Mouse (Mus musculus): ENCODE measurements around the gene Slc41a3.
"Not testable (repeated sequence)": the region's sequence is repeated elsewhere in the genome, so short reads cannot be mapped to it uniquely, and the experiment has no call there.

Gene Slc41a3

DNA sequence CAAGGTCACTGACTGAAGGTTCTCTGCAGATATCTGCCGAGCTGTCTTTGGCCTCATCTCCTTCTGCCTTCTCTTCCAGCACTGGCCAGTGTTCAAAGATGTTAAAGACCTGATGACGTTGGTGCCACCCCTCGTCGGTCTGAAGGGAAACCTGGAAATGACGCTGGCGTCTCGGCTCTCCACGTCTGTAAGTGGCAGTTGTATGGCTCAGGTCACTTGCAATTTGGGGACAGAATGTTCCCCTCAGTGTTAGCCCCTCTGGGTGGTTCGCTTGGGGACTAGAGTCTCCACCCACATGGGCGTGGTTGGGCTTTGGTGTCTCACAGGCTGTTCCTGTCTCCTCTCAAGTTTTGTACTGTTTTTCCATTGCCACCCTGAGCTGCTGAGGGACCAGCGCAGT lies 20.2 kb downstream of the Slc41a3 start:
- peak; percentile 80 for DNase-seq (ENCODE audit: low spot score)

DNA sequence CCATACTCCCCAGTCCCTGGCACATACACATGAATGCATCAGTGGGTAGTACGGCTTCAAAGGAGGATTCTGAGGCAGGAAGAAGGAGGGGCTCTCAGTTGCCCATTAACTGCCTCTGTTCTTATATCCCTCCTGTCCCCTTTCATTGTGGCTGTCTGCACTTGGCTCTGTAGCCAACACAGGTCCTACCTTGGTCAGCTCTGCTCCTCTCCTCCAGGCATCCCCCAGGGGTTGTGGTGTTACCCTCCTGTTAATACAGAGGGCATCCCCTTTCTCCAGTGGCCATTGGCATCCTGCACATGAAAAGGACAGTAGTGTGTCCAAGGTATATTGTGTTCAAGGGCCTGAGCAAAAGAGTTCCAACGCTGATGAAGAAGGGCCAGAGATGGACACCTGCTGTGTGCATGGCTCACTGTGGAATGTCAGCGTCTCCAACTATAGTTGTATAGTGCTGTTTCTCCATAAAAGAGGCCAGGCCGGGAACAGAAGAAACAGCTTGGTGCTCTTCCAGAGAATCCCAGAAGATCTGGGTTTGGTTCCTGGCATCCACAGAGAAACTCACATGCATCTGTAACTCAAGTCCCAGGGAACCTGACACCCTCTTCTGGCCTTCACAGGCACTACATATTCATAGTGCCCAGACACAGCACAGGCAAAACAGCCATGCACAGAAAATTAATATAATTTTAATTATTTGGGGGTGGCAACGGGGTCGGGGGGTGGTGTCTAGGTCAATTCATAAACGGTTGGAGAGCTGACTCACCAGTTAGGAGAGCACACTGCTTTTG lies 20.9 kb downstream of the Slc41a3 start:
- peak; percentile 34 for DNase-seq (ENCODE audit: low spot score)

DNA sequence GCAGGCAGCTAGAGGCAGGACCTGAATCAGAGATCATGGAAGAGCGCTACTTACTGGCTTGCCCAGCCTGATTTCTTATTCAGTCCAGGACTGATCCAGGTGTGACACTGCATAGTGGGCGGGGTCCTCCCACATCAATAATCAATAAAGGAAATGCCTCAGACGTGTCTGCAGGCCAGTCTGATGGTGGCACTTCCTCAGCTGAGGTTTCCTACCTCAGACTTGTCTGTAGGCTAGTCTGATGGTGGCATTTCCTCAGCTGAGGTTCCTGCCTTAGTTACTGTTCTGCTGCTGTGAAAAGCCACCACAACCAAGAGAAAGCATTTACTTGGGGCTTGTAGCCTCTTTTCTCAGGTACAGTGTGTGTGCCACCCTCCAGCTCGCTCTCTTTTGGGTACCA lies 23.0 kb downstream of the Slc41a3 start:
- no peak for DNase-seq (ENCODE audit: low spot score)

DNA sequence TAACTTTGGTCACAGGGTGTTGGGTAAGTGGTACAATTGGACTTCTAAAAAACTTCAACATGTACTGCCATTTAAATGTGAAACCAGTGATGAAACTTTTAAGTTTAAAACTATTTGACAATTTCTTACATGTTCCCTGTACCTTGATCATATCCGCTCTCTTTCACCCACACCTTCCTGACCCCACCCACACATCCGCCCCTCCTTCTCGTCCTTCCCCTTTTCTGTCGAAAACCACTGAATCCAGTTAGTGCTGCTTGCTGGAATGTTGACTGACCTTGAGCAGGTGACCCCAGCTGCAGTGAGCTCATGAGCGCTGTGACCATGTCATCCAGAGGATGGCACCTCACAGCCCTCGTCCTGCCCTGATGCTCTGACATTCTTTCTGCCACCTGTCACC lies 25.0 kb downstream of the Slc41a3 start:
- DNase-seq (ENCODE audit: low spot score), result no peak

- no peak for DNase-seq (ENCODE audit: low spot score)
These were observed 25.9 kb downstream of the Slc41a3 start for GRCm38 (mm10) chr6:90630427-90630826.

- DNase-seq (ENCODE audit: low spot score), result not testable (repeated sequence)
These were observed 28.0 kb downstream of the Slc41a3 start for GRCm38 (mm10) chr6:90632526-90632925.

GRCm38 (mm10) chr6:90635081-90635480 lies 30.6 kb downstream of the Slc41a3 start:
- DNase-seq (ENCODE audit: low spot score), result no peak

DNA sequence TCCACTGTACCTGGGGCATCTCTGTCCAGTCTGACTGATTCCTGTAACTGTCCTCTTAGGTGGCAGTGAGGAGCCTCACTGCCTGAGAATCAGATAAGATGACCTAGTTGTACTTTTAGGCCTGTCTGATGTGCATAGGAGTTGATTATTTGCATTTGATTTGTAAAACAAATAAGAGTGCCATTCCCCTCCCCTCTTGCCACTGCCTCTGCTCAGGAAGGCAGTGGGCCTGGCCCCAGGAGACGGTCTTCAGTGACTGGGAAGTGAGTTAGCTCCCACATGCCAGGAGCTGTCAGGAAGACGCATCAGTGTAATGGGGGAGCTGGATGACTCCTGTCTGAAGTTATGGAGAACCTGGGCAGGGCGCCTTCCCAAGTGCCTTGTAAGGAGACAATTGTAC lies 31.1 kb downstream of the Slc41a3 start:
- no peak for DNase-seq (ENCODE audit: low spot score)

DNA sequence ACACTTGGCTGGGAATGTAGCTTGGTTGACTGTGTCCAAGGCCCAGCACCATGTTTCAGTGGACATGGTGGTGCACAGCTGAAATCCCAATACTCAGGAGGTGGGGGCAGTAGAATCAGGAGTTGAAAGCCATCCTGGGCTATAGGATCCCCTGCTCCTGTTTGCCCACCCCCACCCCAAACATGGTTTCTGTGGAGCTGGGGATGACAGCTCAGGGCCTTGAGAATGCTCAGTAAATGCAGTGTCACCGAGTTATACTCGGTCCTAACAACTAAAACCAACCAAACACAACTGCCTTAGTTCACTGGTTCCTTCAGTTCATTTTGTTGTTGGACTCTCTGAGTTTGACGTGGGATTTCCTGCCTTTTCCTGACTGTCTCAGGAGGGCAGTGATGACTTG lies 38.5 kb downstream of the Slc41a3 start:
- no peak for DNase-seq (ENCODE audit: low spot score)

GRCm38 (mm10) chr6:90644965-90645364 lies 40.4 kb downstream of the Slc41a3 start:
- no peak for DNase-seq (ENCODE audit: low spot score)

- no peak for DNase-seq (ENCODE audit: low spot score)
These were observed 43.9 kb downstream of the Slc41a3 start for GRCm38 (mm10) chr6:90648391-90648790.

GRCm38 (mm10) chr6:90649279-90649678 lies 44.8 kb downstream of the Slc41a3 start:
- DNase-seq (ENCODE audit: low spot score), result no peak

DNA sequence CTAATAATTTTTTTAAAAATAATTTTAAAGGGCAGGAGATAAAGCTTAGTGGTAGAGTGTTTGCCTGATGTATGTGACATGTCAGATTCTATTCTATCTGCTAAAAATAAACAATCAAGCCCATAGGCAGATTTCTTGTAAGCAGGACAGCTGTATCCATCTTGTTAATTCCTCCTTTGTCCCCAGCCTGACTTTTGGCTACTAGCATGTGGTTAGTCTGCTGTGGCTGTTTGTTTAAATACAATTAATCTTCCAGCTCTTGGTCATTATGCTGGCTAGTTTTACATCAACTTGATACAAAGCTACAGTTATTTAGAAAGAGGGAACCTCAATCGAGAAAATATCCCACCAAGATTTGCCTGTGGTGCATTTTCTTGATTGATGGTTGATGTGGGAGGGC lies 46.1 kb downstream of the Slc41a3 start:
- DNase-seq (ENCODE audit: low spot score), result no peak

DNA sequence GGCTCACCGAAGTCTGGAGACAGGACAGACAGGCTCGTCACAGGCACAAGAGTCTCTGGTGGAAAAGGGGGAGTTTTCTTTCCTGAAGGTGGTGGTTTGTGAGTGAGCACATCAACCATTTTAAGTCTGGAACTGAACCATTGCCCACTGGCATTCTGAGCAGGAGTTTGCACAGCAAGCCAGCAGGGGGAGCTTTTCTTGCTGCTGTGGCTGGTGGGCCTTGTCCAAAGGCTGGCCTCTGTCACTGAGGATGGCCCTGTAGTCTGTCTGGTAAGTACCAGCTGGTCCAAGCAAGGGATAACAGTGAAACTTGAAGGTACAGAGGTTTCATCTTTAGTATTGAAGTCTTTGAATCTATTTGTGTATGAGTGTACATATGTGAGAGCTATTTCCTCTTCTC lies 49.2 kb downstream of the Slc41a3 start:
- peak; percentile 32 for DNase-seq (ENCODE audit: low spot score)

GRCm38 (mm10) chr6:90656344-90656850 lies 51.9 kb downstream of the Slc41a3 start:
- DNase-seq (ENCODE audit: low spot score), result peak; percentile 36

- peak; percentile 64 for DNase-seq (ENCODE audit: low spot score)
These were observed 55.4 kb downstream of the Slc41a3 start for GRCm38 (mm10) chr6:90659913-90660312.

DNA sequence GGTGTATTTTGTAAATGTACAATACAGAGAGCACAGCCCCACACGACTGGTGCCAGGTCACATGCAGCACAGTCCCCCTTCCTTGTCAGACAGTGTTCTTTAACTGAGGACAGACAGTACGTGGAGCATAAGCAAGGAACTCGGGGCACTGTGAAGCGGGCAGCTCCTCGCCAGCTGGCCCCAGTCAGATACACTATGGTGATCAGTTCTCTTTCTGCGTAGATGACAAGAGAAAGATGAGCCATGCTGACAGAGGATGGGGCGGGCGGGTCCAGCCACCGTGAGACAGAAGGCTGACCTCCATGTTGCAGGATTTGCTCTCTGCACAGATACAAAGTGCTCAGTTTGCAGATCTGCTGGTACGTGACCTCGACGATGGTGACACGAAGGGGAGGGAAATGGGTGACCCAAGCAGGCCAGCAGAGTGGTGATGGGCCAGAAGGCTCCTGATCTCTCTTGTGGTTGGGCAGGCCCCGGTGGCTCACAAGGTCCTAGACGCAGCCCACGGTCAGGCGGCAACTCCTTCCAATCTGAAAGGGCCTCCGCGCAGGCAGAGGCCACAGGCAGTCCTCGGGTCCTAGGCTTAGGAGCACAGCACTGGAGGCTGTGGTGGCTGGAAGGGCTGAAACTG lies 56.0 kb downstream of the Slc41a3 start:
- no peak for DNase-seq (ENCODE audit: low spot score)

- DNase-seq (ENCODE audit: low spot score), result no peak
These were observed 56.5 kb downstream of the Slc41a3 start for GRCm38 (mm10) chr6:90661029-90661399.

DNA sequence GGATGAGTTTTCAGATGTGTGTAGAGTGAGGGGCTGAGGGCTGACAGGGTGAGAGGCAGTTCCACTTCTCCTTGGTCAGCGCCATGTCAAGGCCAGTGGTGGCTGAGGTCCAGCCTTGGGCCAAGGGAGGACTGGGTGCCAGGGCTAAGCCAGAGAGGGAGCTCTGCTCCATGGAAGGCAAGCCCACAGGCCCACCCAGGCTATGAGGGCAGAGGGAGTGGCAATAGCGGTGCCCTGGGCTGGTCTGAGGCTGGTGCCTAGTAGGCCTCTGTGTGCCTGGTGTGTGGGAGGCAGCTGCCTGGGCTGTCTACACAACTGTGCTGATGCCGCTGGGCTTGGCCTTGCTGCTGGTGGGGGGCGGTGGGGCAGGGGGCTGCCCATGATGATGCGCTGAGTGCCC lies 57.6 kb downstream of the Slc41a3 start:
- no peak for DNase-seq (ENCODE audit: low spot score)

DNA sequence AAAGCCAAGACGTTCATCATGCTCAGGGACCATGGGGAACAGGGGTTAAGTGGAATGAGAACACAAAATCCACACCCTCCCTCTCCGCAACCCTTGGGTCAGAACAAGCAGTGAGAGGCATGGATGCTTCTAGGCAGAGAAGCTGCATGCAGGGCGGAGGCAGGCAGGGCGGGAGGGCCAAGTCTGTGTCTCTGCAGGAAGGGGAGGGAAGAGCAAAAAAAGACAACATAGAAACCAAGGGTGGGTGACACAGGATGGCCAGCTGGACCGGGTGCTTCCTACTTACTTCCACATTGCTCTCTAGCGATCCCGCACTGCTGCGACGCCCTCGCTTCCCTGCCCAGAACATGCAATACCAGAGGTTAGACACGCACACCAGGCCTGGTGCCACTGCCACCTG lies 59.2 kb downstream of the Slc41a3 start:
- no peak for DNase-seq (ENCODE audit: low spot score)

DNA sequence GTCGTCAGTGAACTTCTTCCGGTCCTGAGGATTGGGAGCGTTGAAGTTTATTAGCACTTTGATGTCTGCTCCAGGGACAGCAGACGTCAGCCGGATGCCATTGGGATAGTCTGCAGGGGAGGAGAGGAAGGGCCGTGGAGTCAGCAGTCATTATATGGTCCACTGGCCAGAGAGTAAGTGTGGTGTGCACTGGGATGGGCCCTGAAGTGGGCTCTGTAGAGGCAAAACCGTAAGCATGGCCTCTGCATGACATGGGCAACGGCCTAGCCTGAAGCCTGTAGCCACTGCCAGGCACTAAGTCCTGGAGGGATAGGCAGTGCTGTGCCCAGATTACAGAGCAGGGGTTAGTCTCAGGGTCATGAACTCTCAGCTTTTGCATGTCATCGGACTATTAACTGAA lies 64.2 kb downstream of the Slc41a3 start:
- DNase-seq (ENCODE audit: low spot score), result no peak

GRCm38 (mm10) chr6:90678759-90679158 lies 74.2 kb downstream of the Slc41a3 start:
- DNase-seq (ENCODE audit: low spot score), result no peak

DNA sequence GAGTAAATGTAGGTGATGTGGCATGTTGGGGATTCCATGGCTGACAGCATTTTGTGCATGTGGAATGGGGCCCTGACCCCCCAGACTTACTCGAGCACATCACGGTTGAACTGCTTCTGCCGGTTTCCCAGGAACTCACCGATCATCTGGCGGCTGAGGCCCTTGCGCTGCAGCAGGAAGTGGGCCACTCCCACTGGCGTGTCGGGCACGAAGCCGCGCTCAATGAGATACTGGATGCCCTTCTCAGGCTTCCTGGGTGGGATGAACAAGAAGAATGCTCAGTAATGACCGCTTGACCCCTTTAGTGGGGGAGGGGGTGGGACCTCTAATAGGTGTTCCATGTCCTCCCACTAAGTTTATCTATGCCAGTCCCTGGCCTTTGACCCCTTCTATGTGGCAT lies 75.9 kb downstream of the Slc41a3 start:
- DNase-seq (ENCODE audit: low spot score), result no peak

Measured in c-Kit-positive CD71-positive TER-119-positive erythroid progenitor cells, embryonic 14.5 days (primary cell).